Mouse (Mus musculus) B cell, adult 67 days (primary cell): ENCODE measurements around the gene Olfr1206. TPM values are rescaled to one million over a fixed set of nuclear protein-coding genes. Genes with fewer than 3 reads are reported as not detected.

Source experiments
- total RNA-seq, 2 experiments: library from RNA; stranded (reverse); gene quantifications; 4 replicates each; pipeline ENCODE4 v1.2.4; 2023

Gene Olfr1206
- not detected for total RNA-seq

DNA sequence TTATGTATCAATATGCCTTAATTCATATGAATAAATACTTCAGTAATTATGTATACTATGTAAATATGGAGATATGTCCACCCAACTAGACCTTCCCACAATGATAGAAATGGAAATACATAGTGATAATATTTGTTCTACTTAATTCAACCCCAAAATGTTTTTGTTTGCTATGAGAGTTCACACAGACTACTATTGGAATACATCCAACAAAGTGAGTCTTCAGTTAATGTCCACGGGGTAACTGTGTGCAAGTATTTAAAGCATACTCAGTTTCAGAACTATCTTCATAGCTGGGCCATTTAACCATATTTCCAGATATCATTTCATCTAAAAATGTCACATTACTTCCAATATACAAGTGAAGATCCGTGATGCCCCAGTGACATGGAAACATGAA is at the start of gene Olfr1206:
Olfr1206 (plus strand) TSS at position 301 of the 400 bp plus-strand sequence.

GRCm38 (mm10) chr2:88814196-88814595 is 48.8 kb upstream of the Olfr1206 start, which contains the start of gene Olfr1202:
Gene Olfr1202, plus strand, starts transcription at chr2:88814496.

DNA sequence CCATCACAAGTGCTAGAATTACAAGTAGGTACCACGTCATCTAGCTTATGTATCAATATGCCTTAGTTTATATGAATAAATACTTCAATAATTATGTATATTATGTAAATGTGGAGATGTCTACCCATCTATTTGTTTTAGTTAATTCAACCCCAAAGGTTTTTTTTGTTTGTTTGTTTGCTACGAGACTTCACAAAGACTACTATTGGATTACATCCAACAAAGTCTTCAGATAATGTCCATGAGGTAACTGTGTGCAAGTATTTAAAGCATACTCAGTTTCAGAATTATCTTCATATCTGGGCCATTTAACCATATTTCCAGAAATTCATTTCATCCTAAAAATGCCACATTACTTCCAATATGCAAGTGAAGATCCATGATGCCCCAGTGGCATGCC is 33.6 kb upstream of the Olfr1206 start, which contains the start of gene Olfr1205:
Olfr1205 (plus strand) TSS at position 301 of the 400 bp plus-strand sequence.

DNA sequence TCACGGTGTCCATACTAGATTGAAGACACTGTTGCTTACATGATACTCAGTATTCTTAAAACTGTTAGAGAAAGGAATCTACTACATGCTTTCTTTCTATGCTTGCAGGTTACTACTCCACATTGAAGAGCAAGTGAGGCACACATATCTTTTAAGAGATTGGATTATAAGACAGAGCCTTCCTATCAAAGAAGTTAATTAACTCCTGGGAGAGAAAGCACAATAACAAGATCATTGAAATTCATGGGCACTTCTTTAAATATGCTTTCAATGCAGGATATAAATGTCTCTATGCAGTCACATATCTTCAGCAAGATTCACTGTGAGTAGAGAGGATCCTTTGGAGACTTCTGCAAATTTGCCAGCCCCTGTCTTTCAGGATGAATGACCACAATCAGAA is 14.0 kb upstream of the Olfr1206 start, which contains the start of gene Olfr1204:
Olfr1204 (plus strand) TSS at position 301 of the 400 bp plus-strand sequence.

DNA sequence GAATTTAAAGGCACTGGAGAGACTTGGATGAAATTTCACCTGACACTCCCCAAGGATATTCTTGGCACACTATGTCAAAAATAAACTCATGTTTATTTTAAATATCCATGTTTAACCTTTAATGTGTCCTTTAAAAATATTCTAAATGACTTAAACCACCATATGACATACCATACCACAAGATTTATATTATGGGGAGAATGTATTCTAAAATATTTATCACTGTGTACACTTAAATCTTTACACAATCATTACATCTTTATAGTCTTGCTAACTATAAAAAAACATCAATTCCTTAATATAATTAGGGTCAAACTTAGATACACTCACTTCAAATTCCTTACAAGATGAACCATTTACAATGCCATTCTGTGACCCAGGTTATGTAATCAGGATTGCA is 39.2 kb downstream of the Olfr1206 start, which contains the start of gene Olfr1208:
Olfr1208 (minus strand) TSS at position 101 of the 400 bp plus-strand sequence.

DNA sequence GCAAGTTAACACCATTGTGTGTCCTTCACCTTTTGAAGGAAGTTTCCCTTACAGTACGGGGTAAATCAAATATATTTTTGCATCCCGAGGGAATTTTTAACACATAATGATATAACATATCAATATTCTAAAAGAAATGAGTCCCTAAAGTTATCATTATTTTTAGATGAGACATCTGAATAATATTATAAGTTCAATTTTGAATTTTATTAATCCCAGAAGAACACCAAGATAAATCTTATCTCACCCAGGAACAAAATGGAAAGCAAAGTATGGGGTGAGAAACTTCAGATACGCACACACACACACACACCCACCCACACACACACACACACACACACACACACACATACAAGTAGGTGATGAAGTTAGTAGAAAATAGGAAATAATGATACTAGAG is 52.0 kb downstream of the Olfr1206 start, which contains the start of gene Olfr1209:
Olfr1209 (minus strand) TSS at position 101 of the 400 bp plus-strand sequence.

Other genes starting within 250 kb of the Olfr1206 start
- under 1 TPM in 1 of 2 experiments, not detected in 1; 0.12 TPM for gene Olfr1191-ps1, start 222.7 kb upstream of the Olfr1206 start, total RNA-seq
- gene Olfr1192-ps1, start 214.7 kb upstream of the Olfr1206 start, total RNA-seq, result not detected
- not detected for gene Olfr1193, start 187.6 kb upstream of the Olfr1206 start, total RNA-seq
- not detected for gene Olfr1195, start 174.0 kb upstream of the Olfr1206 start, total RNA-seq
- gene Olfr1196, start 158.6 kb upstream of the Olfr1206 start, total RNA-seq, result not detected
- not detected for gene Olfr1197, start 130.9 kb upstream of the Olfr1206 start, total RNA-seq
- not detected for gene Olfr1198, start 111.9 kb upstream of the Olfr1206 start, total RNA-seq
- gene Olfr1199, start 102.8 kb upstream of the Olfr1206 start, total RNA-seq, result not detected
- gene Olfr1200, start 92.7 kb upstream of the Olfr1206 start, total RNA-seq, result not detected
- gene Olfr1201, start 70.2 kb upstream of the Olfr1206 start, total RNA-seq, result not detected
- gene Olfr1202, start 48.7 kb upstream of the Olfr1206 start, total RNA-seq, result not detected
- not detected for gene Olfr1205, start 33.5 kb upstream of the Olfr1206 start, total RNA-seq
- not detected for gene Olfr1204, start 13.9 kb upstream of the Olfr1206 start, total RNA-seq
- gene Olfr1208, start 39.1 kb downstream of the Olfr1206 start, total RNA-seq, result not detected
- gene Olfr1209, start 51.9 kb downstream of the Olfr1206 start, total RNA-seq, result not detected
- not detected for gene Olfr1211, start 74.9 kb downstream of the Olfr1206 start, total RNA-seq
- not detected for gene Olfr1212, start 90.7 kb downstream of the Olfr1206 start, total RNA-seq
- gene Gm13762, start 117.0 kb downstream of the Olfr1206 start, total RNA-seq, result not detected
- not detected for gene Olfr1214, start 129.4 kb downstream of the Olfr1206 start, total RNA-seq
- not detected for gene Olfr1215, start 143.7 kb downstream of the Olfr1206 start, total RNA-seq
- not detected for gene Olfr1216, start 155.1 kb downstream of the Olfr1206 start, total RNA-seq
- not detected for gene Olfr1217, start 168.8 kb downstream of the Olfr1206 start, total RNA-seq
- not detected for gene Olfr1218, start 198.0 kb downstream of the Olfr1206 start, total RNA-seq
- not detected for gene Olfr1219, start 220.3 kb downstream of the Olfr1206 start, total RNA-seq
- not detected for gene Olfr1220, start 243.6 kb downstream of the Olfr1206 start, total RNA-seq